Mouse (Mus musculus) kidney, embryonic 16.5 days (tissue): ENCODE results near the gene Klc1. TPM values are rescaled to one million over a fixed set of nuclear protein-coding genes. Genes with fewer than 3 reads are reported as not detected.
A peak's percentile ranks its signal among the peaks of the same experiment; 100 is the strongest.

ENCODE experiments used
- ATAC-seq: fragments of 200-750 bp; cut with Nextera tagmentation; 2 replicates; pipeline ENCODE4 v1.8.0; 2017; ENCODE audit warnings: moderate TSS enrichment; ENCODE audit not compliant: low FRiP score, low TSS enrichment
- H3K27ac ChIP-seq: fragments of 300-500 bp; sonication (generic); 2 replicates; pipeline ENCODE4 v1.5.1; 2014; ENCODE audit warnings: low read length
- H3K27me3 ChIP-seq: fragments of 300-500 bp; sonication (generic); 2 replicates; pipeline ENCODE4 v1.6.1; 2014; ENCODE audit warnings: low read length, control low read depth, mixed read lengths; ENCODE audit not compliant: insufficient read depth
- H3K36me3 ChIP-seq: fragments of 300-500 bp; sonication (generic); 2 replicates; pipeline ENCODE4 v1.6.1; 2014; ENCODE audit warnings: low read length, control low read depth, mixed read lengths; ENCODE audit not compliant: insufficient read depth
- H3K4me1 ChIP-seq: fragments of 300-500 bp; sonication (generic); 2 replicates; pipeline ENCODE4 v1.6.1; 2014; ENCODE audit warnings: low read length, control low read depth, mixed read lengths; ENCODE audit not compliant: insufficient read depth
- H3K4me2 ChIP-seq: fragments of 300-500 bp; sonication (generic); replicated peaks from 2 replicates; pipeline ENCODE4 v1.6.1; 2014; ENCODE audit warnings: low read depth, low read length
- H3K4me3 ChIP-seq: fragments of 300-500 bp; sonication (generic); 2 replicates; pipeline ENCODE4 v1.5.1; 2014; ENCODE audit warnings: mild to moderate bottlenecking, low read length
- H3K9ac ChIP-seq: fragments of 300-500 bp; sonication (generic); replicated peaks from 2 replicates; pipeline ENCODE4 v1.6.1; 2014; ENCODE audit warnings: low read length
- H3K9me3 ChIP-seq: fragments of 300-500 bp; sonication (generic); 2 replicates; pipeline ENCODE4 v1.6.1; 2016; ENCODE audit warnings: low read length, control low read depth
- WGBS: fragments of 180-500 bp; shearing (Covaris S2); extraction: QIAGEN DNeasy Blood & Tissue Kit; methylation state at CpG from one replicate; pipeline ENCODE4 v1.1.7; 2014; 5-methylcytosine and 5-hydroxymethylcytosine counted together
- polyA plus RNA-seq: library from polyadenylated mRNA; unstranded; fragments of >200 nt; fragmentation: Nextera tagmentation; extraction: Ambion mirVana; gene quantifications from 2 replicates; pipeline ENCODE4 v1.2.1, GENCODE M21; 2015

Gene Klc1
- polyA plus RNA-seq, 1 experiment from 2014 or later: 101 TPM

DNA sequence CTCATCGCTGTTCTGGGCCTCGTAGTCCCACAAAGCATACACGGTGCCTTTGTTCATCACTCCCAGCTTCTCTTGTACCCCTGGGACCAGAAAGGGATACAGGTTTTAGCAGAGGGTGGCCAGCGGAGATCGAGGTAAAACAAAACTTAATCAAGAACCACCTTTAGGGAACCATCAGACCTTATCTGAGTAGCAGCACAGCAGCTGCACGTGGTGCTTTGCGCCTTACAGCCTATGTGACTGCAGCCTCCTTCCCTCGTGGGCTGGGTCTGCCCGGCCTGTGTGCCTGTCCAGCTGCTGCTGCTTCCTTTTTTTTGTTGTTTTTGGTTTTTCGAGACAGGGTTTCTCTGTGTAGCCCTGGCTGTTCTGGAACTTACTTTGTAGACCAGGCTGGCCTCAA is 71.7 kb downstream of the Klc1 start:
- Histone ChIP-seq H3K4me3 (no peak overlapping the region), H3K27ac (no peak overlapping the region), H3K9ac (no peak overlapping the region), H3K4me2 (no peak overlapping the region), H3K36me3 (peaks cover 88% of the 10 kb centered on the region), H3K9me3 (no peaks in the 10 kb centered on the region), H3K4me1 (no peaks in the 10 kb centered on the region), H3K27me3 (no peaks in the 10 kb centered on the region)
- ATAC-seq: no peak
- WGBS: 81% methylated on average over 10 of the region's 10 CpGs

DNA sequence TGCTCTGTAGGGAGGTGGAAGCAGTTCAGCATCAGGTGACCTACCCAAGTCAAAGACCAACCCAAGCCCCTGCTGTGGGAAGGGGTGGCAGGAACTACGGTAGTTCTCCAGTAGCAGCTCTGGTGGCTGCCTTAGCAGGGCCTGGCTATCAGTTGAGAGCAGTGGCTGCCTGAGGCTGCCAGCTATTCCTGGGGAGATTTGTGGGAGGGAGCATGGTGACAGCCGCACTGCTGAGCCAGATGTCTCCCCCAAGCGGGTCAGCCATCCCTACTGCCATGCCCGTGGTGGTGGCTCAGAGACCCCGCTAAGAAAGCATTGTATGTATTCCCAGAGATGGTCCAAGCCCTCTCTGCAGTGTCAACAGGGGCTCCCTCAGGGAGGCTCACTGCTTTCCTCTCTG is 74.0 kb downstream of the Klc1 start:
- ATAC-seq: no peak
- Histone ChIP-seq H3K27me3 (no peaks in the 10 kb centered on the region), H3K9me3 (no peaks in the 10 kb centered on the region), H3K4me3 (no peak overlapping the region), H3K9ac (no peak overlapping the region), H3K36me3 (peaks cover 85% of the 10 kb centered on the region), H3K4me1 (no peaks in the 10 kb centered on the region), H3K4me2 (no peak overlapping the region), H3K27ac (no peak overlapping the region)
- 87% methylated on average over 5 of the region's 5 CpGs for WGBS

DNA sequence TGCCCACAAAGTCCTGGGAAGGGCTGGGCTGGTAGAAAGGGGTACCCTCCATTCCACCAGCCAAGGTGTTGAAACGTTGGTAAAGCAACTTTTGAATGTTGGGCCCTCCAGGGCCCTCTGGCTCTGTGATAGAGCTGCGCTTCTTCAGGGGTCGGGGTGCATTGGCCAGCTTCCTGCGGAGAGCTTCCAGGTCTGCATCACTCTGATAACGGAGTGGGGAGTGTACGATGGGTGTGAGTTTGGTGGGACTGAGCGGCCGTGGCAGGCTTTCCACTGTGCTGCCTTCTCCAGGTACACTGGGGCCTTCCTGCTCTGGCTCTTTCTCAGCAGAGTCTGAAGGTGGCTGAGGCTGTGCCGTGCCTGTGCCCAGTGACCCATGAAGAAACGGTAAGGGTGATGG is 74.8 kb downstream of the Klc1 start:
- no peak overlapping the region for H3K4me3 ChIP-seq
- 83% methylated on average over 10 of the region's 10 CpGs for WGBS
- H3K27me3 ChIP-seq: no peaks in the 10 kb centered on the region
- H3K4me2 ChIP-seq: no peak overlapping the region
- H3K27ac ChIP-seq: no peak overlapping the region
- peaks cover 82% of the 10 kb centered on the region for H3K36me3 ChIP-seq
- no peak for ATAC-seq
- H3K4me1 ChIP-seq: no peaks in the 10 kb centered on the region
- no peaks in the 10 kb centered on the region for H3K9me3 ChIP-seq
- no peak overlapping the region for H3K9ac ChIP-seq

DNA sequence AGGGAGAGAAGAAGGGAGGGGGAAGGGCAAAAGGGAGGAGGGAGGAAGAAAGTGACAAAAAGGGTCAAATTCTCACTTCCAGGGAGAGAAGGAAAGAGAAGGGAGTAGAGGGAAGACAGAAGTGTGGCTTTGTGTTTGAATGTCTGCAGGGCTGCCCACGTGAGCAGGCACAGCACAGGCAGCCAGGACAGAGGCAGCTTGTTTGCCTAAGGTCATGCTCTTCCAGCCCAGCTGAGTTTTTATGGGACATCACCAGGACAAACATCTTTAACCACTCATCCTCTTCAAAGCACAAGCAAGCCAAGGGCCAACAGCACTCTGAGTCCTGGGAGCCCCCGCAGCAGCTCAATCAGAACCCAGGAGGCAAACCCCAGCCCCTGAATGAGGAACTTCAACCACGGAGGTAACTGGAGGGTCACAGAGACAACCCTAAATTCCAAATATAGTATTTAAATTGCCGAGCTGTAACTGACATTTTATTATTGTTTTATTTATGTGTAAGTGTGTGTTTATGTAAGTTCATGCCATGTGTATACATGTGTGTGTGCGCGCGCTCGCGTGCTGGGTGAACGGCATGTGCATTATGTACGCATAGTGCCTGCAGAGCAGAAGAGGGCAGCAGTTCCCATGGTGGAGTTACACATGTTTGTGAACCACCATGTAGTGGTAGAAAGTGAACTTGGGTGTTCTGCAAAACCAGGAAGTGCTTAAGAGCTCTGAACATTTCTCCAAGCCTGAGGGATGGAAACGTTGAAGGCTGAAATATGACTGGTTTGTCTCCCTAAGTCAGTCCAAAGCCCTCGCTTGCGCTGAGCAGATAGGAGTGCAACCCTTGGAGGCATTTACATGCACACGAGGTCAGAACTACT is 84.2 kb downstream of the Klc1 start:
- ATAC-seq: no peak
- Histone ChIP-seq H3K4me1 (no peaks in the 10 kb centered on the region), H3K4me2 (no peak overlapping the region), H3K27me3 (no peaks in the 10 kb centered on the region), H3K27ac (no peak overlapping the region), H3K36me3 (peaks cover 18% of the 10 kb centered on the region), H3K9ac (no peak overlapping the region), H3K4me3 (no peak overlapping the region), H3K9me3 (no peaks in the 10 kb centered on the region)
- WGBS: 74% methylated on average over 15 of the region's 15 CpGs

DNA sequence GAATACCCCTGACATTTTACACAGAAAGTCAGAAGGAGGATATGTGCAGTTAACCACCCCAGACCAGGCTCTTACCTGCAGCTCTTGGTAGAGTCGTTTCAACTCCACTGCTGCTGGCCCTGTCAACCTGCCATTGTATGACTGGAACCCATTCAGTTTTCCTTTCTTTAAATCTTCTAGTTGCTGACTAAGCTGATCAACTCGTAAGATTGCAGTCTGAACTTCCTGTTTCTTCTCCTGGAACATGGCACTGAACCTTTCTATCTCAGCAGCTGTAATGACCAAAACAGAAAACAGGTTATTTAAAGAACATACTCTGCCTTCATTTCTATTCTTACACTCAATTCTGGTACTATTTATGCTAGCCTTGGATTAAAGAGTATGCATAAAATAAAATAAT is 84.8 kb downstream of the Klc1 start:
- WGBS: 45% methylated on average over 2 of the region's 2 CpGs
- Histone ChIP-seq H3K9ac (no peak overlapping the region), H3K9me3 (no peaks in the 10 kb centered on the region), H3K4me2 (no peak overlapping the region), H3K4me1 (no peaks in the 10 kb centered on the region), H3K27me3 (no peaks in the 10 kb centered on the region), H3K36me3 (peaks cover 15% of the 10 kb centered on the region), H3K4me3 (no peak overlapping the region), H3K27ac (no peak overlapping the region)
- ATAC-seq: no peak

DNA sequence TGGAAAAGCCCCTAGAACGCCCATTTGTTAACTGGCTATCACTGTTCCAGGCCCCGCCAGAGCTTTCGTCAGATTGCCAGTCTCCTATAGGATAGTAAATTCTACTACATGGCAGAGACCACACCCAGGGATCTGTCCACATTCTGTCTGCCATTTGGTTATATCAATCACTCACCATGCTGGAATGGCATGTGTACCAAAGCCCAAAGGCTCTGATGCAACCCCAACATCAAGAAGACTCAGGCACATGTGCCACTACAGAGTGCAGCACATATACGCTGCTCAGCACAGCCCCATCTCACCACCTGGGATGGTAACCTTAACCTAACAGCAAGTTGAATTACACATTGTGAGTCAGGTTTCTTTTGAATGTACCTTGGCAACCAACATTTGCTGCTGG is 87.3 kb downstream of the Klc1 start:
- no peak overlapping the region for H3K4me3 ChIP-seq
- no peak for ATAC-seq
- peaks cover 13% of the 10 kb centered on the region; the same call in 1 of the 2 replicates for H3K36me3 ChIP-seq
- no peaks in the 10 kb centered on the region for H3K4me1 ChIP-seq
- 90% methylated on average over 4 of the region's 4 CpGs for WGBS
- H3K27me3 ChIP-seq: no peaks in the 10 kb centered on the region
- no peak overlapping the region for H3K4me2 ChIP-seq
- H3K9me3 ChIP-seq: no peaks in the 10 kb centered on the region
- no peak overlapping the region for H3K27ac ChIP-seq
- no peak overlapping the region for H3K9ac ChIP-seq

DNA sequence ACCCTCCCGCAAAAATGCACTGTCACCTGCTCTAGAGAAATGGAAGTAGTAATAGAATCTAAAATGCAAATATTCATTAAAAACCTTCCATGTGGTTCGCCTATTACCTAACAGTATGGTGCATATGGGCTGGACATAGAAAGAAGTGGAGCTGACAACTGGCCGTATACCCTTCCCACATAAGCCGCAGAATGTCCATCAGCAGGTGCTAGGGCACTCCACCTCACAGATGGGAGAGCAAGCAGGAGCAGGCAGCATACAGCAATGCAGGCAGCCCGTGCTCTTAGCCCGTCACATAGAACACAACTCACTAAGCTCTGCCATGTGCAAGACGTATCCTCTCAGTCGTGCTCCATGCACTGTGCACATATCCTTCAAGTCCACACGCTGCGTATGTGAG is 88.2 kb downstream of the Klc1 start:
- Histone ChIP-seq H3K27me3 (no peaks in the 10 kb centered on the region), H3K27ac (no peak overlapping the region), H3K9ac (no peak overlapping the region), H3K9me3 (no peaks in the 10 kb centered on the region), H3K4me3 (no peak overlapping the region), H3K36me3 (peaks cover 13% of the 10 kb centered on the region; the same call in 1 of the 2 replicates), H3K4me2 (no peak overlapping the region), H3K4me1 (no peaks in the 10 kb centered on the region)
- 70% methylated on average over 10 of the region's 10 CpGs for WGBS
- no peak for ATAC-seq

DNA sequence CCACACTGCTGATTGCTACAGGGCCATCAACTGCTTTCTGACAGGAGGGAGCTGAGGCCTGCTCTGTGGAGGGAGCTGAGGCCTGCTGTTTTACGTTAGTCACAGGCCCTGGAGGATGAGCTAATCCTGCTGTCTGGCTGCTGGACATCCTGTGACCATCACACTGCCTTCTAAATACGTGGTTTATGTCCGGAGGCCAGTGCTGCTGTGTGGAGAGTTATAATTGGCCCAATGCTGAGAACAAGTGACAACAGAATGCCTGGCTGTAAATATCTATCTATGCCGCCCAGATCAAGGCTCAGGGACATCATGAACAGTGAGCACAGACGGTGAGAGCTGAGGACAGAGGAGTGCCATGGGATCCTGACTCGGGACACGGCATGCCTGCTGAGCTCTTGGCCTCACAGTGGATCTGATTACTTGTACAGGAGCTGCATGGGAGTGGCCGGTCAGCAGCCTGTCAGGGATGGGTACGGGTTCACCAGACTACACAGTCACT is 89.7 kb downstream of the Klc1 start:
- 0 out of 2 replicates have a peak, but pooled peaks cover 2% of the 10 kb centered on the region for H3K4me1 ChIP-seq
- WGBS: 57% methylated on average over 9 of the region's 9 CpGs
- no peak overlapping the region for H3K9ac ChIP-seq
- peaks cover 5% of the 10 kb centered on the region; the same call in 1 of the 2 replicates for H3K36me3 ChIP-seq
- no peak overlapping the region for H3K4me3 ChIP-seq
- ATAC-seq: 0 out of 2 replicates have a peak, but pooled peaks have one; percentile 27
- H3K9me3 ChIP-seq: no peaks in the 10 kb centered on the region
- H3K4me2 ChIP-seq: no peak overlapping the region
- no peak overlapping the region for H3K27ac ChIP-seq
- no peaks in the 10 kb centered on the region for H3K27me3 ChIP-seq

DNA sequence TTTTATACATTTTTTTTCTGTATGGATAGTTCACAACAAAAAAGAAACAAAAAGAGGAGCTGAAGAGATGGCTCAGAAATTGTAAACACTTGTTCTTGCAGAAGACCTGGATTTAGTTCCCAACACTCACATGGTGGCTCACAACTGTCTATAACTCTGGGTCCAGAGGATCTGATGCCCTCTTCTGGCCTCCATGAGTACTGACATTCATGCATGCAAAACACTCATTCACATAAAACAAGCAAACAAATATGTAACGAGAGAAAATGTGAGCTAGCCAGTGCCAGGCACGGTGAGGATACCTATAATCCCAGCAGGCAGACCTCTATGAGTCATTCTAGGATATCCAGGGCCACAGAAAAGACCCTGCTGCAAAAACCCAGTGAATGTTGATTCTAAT is 92.6 kb downstream of the Klc1 start:
- Histone ChIP-seq H3K4me2 (no peak overlapping the region), H3K27ac (no peak overlapping the region), H3K4me1 (0 out of 2 replicates have a peak, but pooled peaks cover 2% of the 10 kb centered on the region), H3K4me3 (no peak overlapping the region), H3K9me3 (no peaks in the 10 kb centered on the region), H3K36me3 (peaks cover 9% of the 10 kb centered on the region; the same call in 1 of the 2 replicates), H3K9ac (no peak overlapping the region), H3K27me3 (no peaks in the 10 kb centered on the region)
- WGBS: 75% methylated on average over 2 of the region's 2 CpGs
- ATAC-seq: no peak

DNA sequence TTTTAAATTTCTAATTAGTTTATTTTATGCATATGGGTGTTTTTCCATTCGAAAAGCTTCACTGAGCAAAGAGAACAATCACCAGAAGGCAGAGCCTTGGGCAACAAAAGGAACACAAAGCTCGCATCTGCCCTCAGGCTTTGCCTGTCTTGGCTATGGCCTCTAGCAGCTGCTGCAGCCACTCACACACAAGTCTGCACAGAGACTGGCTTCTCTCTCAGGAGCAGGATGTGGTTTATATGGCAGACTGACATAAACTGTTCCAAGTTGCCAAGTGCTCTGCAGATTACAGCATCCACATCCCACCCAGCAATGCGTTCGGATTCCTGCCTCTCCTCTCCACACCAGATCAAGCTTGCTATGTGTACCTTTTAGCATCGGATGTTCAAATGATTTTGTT is 93.1 kb downstream of the Klc1 start:
- no peak for ATAC-seq
- Histone ChIP-seq H3K4me1 (0 out of 2 replicates have a peak, but pooled peaks cover 2% of the 10 kb centered on the region), H3K36me3 (peaks cover 9% of the 10 kb centered on the region; the same call in 1 of the 2 replicates), H3K27me3 (no peaks in the 10 kb centered on the region), H3K27ac (no peak overlapping the region), H3K4me2 (no peak overlapping the region), H3K9ac (no peak overlapping the region), H3K9me3 (no peaks in the 10 kb centered on the region), H3K4me3 (no peak overlapping the region)
- WGBS: 77% methylated on average over 5 of the region's 5 CpGs
